Mouse (Mus musculus) forebrain, postnatal 0 days (tissue): ENCODE measurements around the gene Mpdu1. TPM values are rescaled to one million over a fixed set of nuclear protein-coding genes. Genes with fewer than 3 reads are reported as not detected.
A peak's percentile ranks its signal among the peaks of the same experiment; 100 is the strongest.

Experiments
- ATAC-seq: fragments of 200-750 bp; cut with Nextera tagmentation; 2 replicates; pipeline ENCODE4 v1.8.0; 2017; ENCODE audit warnings: mild to moderate bottlenecking, moderate library complexity
- DNase-seq: peaks from one replicate; pipeline ENCODE4 v3.0.0-alpha.2; 2015
- H3K27ac ChIP-seq: fragments of 300-500 bp; sonication (generic); 2 replicates; pipeline ENCODE4 v1.5.1; 2014; ENCODE audit warnings: low read depth, mild to moderate bottlenecking, antibody characterized with exemption, low read length, moderate library complexity, mixed read lengths
- H3K27me3 ChIP-seq: fragments of 300-500 bp; sonication (generic); 2 replicates; pipeline ENCODE4 v1.6.1; 2014; ENCODE audit warnings: mild to moderate bottlenecking, low read length, mixed read lengths; ENCODE audit not compliant: insufficient read depth
- H3K36me3 ChIP-seq: fragments of 300-500 bp; sonication (generic); 2 replicates; pipeline ENCODE4 v1.6.1; 2014; ENCODE audit warnings: mild to moderate bottlenecking, moderate library complexity; ENCODE audit not compliant: insufficient read depth
- H3K4me1 ChIP-seq: fragments of 300-500 bp; sonication (generic); 2 replicates; pipeline ENCODE4 v1.6.1; 2014; ENCODE audit warnings: antibody characterized with exemption; ENCODE audit not compliant: insufficient read depth
- H3K4me2 ChIP-seq: fragments of 300-500 bp; sonication (generic); 2 replicates; pipeline ENCODE4 v1.6.1; 2014; ENCODE audit warnings: low read depth, mild to moderate bottlenecking, moderate library complexity
- H3K4me3 ChIP-seq: fragments of 300-500 bp; sonication (generic); 2 replicates; pipeline ENCODE4 v1.5.1; 2014; ENCODE audit warnings: low read depth, low read length, mixed read lengths
- H3K9ac ChIP-seq: fragments of 300-500 bp; sonication (generic); 2 replicates; pipeline ENCODE4 v1.6.1; 2014; ENCODE audit warnings: mild to moderate bottlenecking
- H3K9me3 ChIP-seq: fragments of 300-500 bp; sonication (generic); 2 replicates; pipeline ENCODE4 v1.6.1; 2016; ENCODE audit warnings: low read length
- CTCF ChIP-seq: sonication (generic); IDR thresholded peaks from 2 replicates; pipeline ENCODE4 v1.5.1; 2016; ENCODE audit warnings: antibody characterized with exemption, control low read depth, low read depth
- WGBS: fragments of 180-500 bp; shearing (Covaris S2); extraction: QIAGEN DNeasy Blood & Tissue Kit; methylation state at CpG from one replicate; pipeline ENCODE4 v1.1.7; 2014; 5-methylcytosine and 5-hydroxymethylcytosine counted together
- polyA plus RNA-seq: library from polyadenylated mRNA; unstranded; fragments of >200 nt; fragmentation: Nextera tagmentation; extraction: Ambion mirVana; gene quantifications from 2 replicates; pipeline ENCODE4 v1.2.1, GENCODE M21; 2015
- total RNA-seq: library from RNA; depleted of rRNA; stranded (reverse); fragments of >200 nt; gene quantifications from 2 replicates; pipeline ENCODE4 v1.2.3, GENCODE M21; 2014

The Mpdu1 gene
- total and polyA plus RNA-seq, 2 experiments from 2014 or later, result 122 to 214 TPM

DNA sequence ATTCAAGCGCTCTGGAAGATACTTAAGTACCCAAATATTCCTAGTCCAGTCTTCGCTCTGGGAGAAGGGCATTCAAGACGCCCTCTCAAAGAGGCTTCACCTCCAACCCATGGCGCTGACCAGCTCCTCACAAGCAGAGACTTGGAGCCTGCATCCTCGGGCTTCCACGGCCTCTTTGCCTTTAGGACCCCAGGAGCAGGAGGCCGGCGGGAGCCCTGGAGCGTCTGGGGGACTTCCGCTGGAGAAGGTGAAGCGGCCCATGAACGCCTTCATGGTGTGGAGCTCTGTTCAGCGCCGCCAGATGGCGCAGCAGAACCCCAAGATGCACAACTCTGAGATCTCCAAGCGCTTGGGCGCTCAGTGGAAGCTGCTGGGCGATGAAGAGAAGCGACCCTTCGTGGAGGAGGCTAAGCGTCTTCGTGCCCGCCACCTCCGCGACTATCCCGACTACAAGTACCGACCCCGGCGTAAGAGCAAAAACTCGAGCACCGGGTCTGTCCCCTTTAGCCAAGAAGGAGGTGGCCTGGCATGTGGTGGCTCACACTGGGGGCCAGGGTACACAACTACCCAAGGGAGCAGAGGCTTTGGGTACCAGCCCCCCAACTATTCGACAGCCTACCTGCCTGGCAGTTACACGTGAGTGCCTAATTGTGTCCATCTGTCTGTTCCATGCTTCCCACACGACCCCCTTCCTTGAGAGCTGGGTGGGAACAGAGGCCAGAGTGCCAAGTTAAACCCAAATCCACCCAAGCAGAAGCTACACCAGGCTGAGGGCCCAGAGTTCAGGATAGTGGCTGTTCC is 7.0 kb downstream of the Mpdu1 start, which contains the start of gene Sox15:
Gene Sox15, plus strand, starts transcription at position 51 of the 801 bp plus-strand sequence.
- Histone ChIP-seq H3K4me3 (no peak within 1 kb of the TSS), H3K4me1 (no peaks in the 10 kb centered on the region), H3K27me3 (no peaks in the 10 kb centered on the region), H3K9ac (no peak within 1 kb of the TSS; the same call in 1 of the 2 replicates), H3K4me2 (no peak within 1 kb of the TSS), H3K36me3 (peaks cover 65% of the 10 kb centered on the region), H3K9me3 (no peaks in the 10 kb centered on the region), H3K27ac (no peak within 1 kb of the TSS)
- ATAC-seq (peak; percentile 80), DNase-seq (peak; percentile 86)
- TF ChIP-seq CTCF, result peak; percentile 84
- 22% methylated on average over 34 of the region's 34 CpGs for WGBS

- H3K9me3 ChIP-seq, result no peaks in the 10 kb centered on the region
- DNase-seq, result no peak
- H3K9ac ChIP-seq, result no peak overlapping the region
- H3K27me3 ChIP-seq, result no peaks in the 10 kb centered on the region
- no peaks in the 10 kb centered on the region for H3K4me1 ChIP-seq
- ATAC-seq, result no peak
- H3K4me3 ChIP-seq, result no peak overlapping the region
- H3K4me2 ChIP-seq, result no peak overlapping the region
- H3K36me3 ChIP-seq, result peaks cover 72% of the 10 kb centered on the region
- no peak overlapping the region for H3K27ac ChIP-seq
- no peak for TF ChIP-seq CTCF
- 56% methylated on average over 9 of the region's 9 CpGs for WGBS
Measured at GRCm38 (mm10) chr11:69654760-69655159, 7.7 kb downstream of the Mpdu1 start.

DNA sequence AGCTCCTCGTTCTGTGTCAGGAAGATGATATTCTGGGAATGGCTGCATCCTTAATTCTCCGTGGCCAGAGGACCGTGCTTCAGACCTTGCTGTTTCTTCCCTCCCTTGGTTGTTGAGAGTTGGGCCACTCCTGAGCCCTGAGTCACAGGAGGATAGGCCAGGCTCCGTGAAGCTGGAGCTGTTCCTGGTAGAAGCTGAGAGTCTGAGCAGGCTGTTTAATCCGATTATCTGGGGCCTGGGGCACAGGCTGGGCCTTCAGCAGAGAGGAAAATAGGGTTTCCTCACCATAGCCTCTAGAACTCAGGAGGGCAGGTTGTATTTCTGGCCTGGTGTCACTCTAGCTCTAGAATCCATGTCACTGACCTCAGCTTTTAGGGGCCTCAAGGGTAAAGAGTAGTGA is 9.0 kb downstream of the Mpdu1 start:
- DNase-seq (no peak), ATAC-seq (no peak)
- no peak overlapping the region for H3K9ac ChIP-seq
- no peaks in the 10 kb centered on the region for H3K9me3 ChIP-seq
- no peak overlapping the region for H3K4me3 ChIP-seq
- H3K4me2 ChIP-seq, result no peak overlapping the region
- peaks cover 78% of the 10 kb centered on the region for H3K36me3 ChIP-seq
- TF ChIP-seq CTCF, result no peak
- no peaks in the 10 kb centered on the region for H3K27me3 ChIP-seq
- H3K27ac ChIP-seq, result no peak overlapping the region
- WGBS, result 60% methylated on average over 5 of the region's 5 CpGs
- H3K4me1 ChIP-seq, result no peaks in the 10 kb centered on the region

DNA sequence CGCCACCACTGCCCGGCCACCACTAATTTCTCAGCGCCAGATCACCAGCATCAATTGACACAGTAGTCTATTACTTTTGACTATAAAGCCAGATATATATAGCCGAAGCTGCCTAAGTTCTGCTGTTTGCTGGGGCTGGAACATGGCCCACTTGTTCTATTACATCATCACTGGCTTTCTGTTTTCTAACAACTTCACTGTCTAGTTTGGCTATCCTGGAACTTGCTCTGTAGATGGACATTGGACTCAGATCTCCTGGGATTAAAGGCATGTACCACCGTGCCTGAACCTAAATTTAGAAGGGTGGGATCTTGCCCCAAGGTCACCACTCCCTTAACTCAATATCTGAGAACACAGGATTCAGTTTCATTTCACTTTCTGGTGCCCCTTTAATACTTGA is 16.6 kb downstream of the Mpdu1 start:
- Histone ChIP-seq H3K4me2 (no peak overlapping the region), H3K27ac (no peak overlapping the region), H3K9me3 (no peaks in the 10 kb centered on the region), H3K4me3 (no peak overlapping the region), H3K9ac (no peak overlapping the region), H3K27me3 (no peaks in the 10 kb centered on the region), H3K36me3 (peaks cover 90% of the 10 kb centered on the region), H3K4me1 (no peaks in the 10 kb centered on the region)
- DNase-seq (no peak), ATAC-seq (no peak)
- 95% methylated on average over 5 of the region's 5 CpGs for WGBS
- TF ChIP-seq CTCF, result no peak

DNA sequence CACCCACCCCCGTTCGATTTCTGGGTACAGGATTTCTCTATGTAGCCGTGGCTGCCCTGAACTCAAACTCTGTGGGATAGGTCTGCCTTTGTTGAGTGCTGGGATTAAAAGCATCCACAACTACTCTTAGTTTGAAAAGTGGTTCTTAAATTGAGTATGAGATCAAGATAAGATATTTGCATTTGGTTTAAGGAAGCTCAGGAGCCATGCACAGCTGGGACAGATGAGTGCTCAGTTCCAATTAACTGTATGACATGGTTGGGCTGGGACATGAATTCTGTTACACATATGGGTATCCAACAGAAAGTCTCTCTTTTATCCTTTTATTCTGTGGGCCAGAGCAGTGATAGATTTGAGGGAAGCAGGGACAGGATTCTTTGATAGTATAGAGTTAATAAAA is 27.0 kb downstream of the Mpdu1 start:
- no peak for TF ChIP-seq CTCF
- H3K4me2 ChIP-seq, result 0 out of 2 replicates have a peak overlapping the region, but pooled peaks have one; percentile 2
- ATAC-seq (no peak), DNase-seq (no peak)
- 87% methylated on average over 3 of the region's 3 CpGs for WGBS
- H3K4me3 ChIP-seq, result no peak overlapping the region
- peaks cover 11% of the 10 kb centered on the region for H3K36me3 ChIP-seq
- no peak overlapping the region for H3K27ac ChIP-seq
- H3K9ac ChIP-seq, result no peak overlapping the region
- no peaks in the 10 kb centered on the region for H3K27me3 ChIP-seq
- peaks cover 24% of the 10 kb centered on the region for H3K4me1 ChIP-seq
- H3K9me3 ChIP-seq, result no peaks in the 10 kb centered on the region

GRCm38 (mm10) chr11:69633128-69633866 is 29.1 kb downstream of the Mpdu1 start:
- Histone ChIP-seq H3K9ac (peak overlapping the region; percentile 87), H3K27me3 (no peaks in the 10 kb centered on the region), H3K27ac (peak overlapping the region; percentile 93), H3K36me3 (no peaks in the 10 kb centered on the region), H3K4me1 (peaks cover 24% of the 10 kb centered on the region), H3K9me3 (no peaks in the 10 kb centered on the region), H3K4me2 (peak overlapping the region; percentile 75), H3K4me3 (peak overlapping the region; percentile 89)
- no peak for TF ChIP-seq CTCF
- WGBS, result under 1% methylated on average over 34 of the region's 50 CpGs
- peak; percentile 44 for ATAC-seq
- DNase-seq, result peak; percentile 14
